Mouse (Mus musculus) brown adipose tissue, adult 24 weeks (tissue): Measurements from ENCODE around the gene Bglap. TPM values are rescaled to one million over a fixed set of nuclear protein-coding genes. Genes with fewer than 3 reads are reported as not detected.
"Not testable (repeated sequence)": the region's sequence is repeated elsewhere in the genome, so short reads cannot be mapped to it uniquely, and the experiment has no call there.

Experiments
- H3K27ac ChIP-seq: fragments of 200-500 bp; replicated peaks from 2 replicates; pipeline ENCODE4 v1.5.1; 2012; ENCODE audit warnings: low read depth, mild to moderate bottlenecking, low read length
- H3K4me1 ChIP-seq: fragments of 200-500 bp; 2 replicates; pipeline ENCODE4 v1.6.1; 2012; ENCODE audit warnings: low read length, mixed read lengths; ENCODE audit not compliant: control insufficient read depth, insufficient read depth, insufficient read length
- H3K4me3 ChIP-seq: fragments of 200-500 bp; 2 replicates; pipeline ENCODE4 v1.5.1; 2012; ENCODE audit warnings: low read depth, mild to moderate bottlenecking, low read length, moderate library complexity; ENCODE audit not compliant: insufficient read depth
- polyA plus RNA-seq: library from polyadenylated mRNA; stranded (reverse); fragments of >200 nt; gene quantifications from 2 replicates; pipeline ENCODE4 v1.2.4, GENCODE M21; 2012; ENCODE audit not compliant: missing spikeins, insufficient read depth, insufficient read length

Gene Bglap
- polyA plus RNA-seq, 1 experiment: not detected

- H3K4me1 ChIP-seq, H3K27ac ChIP-seq, H3K4me3 ChIP-seq: not testable (repeated sequence)
Measured at GRCm38 (mm10) chr3:88375750-88376626, 8.3 kb downstream of the Bglap start.

- not testable (repeated sequence) for H3K4me1 ChIP-seq, H3K27ac ChIP-seq, H3K4me3 ChIP-seq
Measured at GRCm38 (mm10) chr3:88372643-88373042, 11.6 kb downstream of the Bglap start, which contains the start of gene Bglap3. Gene Bglap3 (minus strand): TSS chr3:88372743.

GRCm38 (mm10) chr3:88368511-88368910, 15.8 kb downstream of the Bglap start:
- H3K27ac ChIP-seq, H3K4me1 ChIP-seq, H3K4me3 ChIP-seq: not testable (repeated sequence)

- H3K4me3 ChIP-seq, H3K27ac ChIP-seq, H3K4me1 ChIP-seq: not testable (repeated sequence)
Measured at GRCm38 (mm10) chr3:88367517-88367916, 16.7 kb downstream of the Bglap start.

DNA sequence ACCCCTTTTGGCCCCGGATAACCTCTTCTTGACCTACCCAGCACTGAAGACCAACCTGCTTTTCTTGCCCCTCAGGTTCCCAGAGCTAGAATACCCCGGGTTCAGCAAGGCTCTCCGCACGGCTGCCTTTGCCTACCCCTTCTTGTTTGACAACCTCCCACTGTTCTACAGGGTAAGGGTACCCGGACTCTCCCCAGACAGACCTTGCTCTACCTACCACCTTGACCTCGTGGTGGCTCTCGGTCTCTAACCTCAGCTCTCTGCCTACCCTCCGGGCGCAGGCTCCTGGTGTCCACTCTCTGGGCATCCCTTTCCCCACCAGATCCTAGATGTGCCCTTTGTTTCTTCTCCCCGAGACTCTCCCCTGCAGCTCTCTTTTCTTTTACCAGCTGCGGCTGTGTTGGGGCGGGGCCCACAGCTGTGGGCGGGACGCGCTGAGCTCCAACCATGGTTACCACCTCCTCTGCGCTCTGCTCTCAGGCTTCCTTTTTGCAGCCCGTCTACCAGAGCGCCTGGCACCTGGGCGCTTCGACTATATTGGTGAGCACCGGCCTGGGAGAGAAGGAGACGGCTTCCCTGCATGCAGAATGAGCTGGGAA, 17.3 kb downstream of the Bglap start:
- not testable (repeated sequence) for H3K27ac ChIP-seq, H3K4me1 ChIP-seq, H3K4me3 ChIP-seq

GRCm38 (mm10) chr3:88365705-88366361, 18.4 kb downstream of the Bglap start:
- H3K27ac ChIP-seq: no peak overlapping the region
- peaks cover 2% of the 10 kb centered on the region; the same call in 1 of the 2 replicates for H3K4me1 ChIP-seq
- H3K4me3 ChIP-seq: no peak overlapping the region

DNA sequence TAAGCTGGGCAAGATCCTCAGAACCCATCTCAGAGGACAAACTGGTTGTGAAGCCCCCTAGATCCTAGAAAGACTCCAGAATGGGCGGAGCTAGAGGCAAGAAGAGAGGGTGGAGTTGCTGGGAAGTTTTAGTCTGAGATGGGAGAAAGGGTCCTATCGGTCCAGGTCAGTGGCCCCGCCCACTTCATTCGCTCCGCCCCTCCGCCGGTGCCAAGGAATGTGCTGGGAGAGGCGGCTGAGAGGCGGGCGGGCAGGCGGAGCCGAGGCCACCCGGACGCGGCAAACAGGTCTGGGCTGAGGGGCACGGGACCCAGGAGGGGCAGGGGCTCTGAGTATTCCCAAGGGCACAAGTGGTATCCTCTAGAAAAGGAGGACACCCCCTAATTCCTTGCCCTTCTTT, 19.9 kb downstream of the Bglap start, which contains the start of gene Paqr6:
Paqr6 (plus strand) TSS at position 248 of the 400 bp plus-strand sequence.
- no peak within 1 kb of the TSS for H3K27ac ChIP-seq
- peaks cover 2% of the 10 kb centered on the region; the same call in 1 of the 2 replicates for H3K4me1 ChIP-seq
- H3K4me3 ChIP-seq: no peak within 1 kb of the TSS; the same call in 1 of the 2 replicates

DNA sequence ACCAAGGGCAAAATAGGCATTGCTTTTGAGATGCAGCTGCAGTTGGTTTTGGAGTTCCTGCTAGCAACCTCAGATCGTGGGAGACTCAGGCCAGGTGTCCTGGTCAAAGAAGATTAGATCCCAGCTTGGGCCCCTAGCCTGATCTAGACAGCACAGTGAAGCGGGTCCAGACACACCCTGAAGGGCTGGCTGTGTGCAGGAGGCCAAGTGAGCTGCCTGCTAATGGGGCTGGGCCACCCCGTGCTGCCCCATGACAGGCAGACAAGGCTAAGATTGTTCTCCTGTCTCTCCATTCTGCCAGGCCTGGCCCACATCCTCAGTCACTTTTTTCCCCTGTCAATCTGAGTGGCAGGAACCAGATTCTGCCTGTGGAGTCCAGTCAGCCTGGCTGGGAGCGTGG, 20.6 kb downstream of the Bglap start:
- Histone ChIP-seq H3K4me1 (peaks cover 2% of the 10 kb centered on the region; the same call in 1 of the 2 replicates), H3K4me3 (no peak overlapping the region), H3K27ac (no peak overlapping the region)

DNA sequence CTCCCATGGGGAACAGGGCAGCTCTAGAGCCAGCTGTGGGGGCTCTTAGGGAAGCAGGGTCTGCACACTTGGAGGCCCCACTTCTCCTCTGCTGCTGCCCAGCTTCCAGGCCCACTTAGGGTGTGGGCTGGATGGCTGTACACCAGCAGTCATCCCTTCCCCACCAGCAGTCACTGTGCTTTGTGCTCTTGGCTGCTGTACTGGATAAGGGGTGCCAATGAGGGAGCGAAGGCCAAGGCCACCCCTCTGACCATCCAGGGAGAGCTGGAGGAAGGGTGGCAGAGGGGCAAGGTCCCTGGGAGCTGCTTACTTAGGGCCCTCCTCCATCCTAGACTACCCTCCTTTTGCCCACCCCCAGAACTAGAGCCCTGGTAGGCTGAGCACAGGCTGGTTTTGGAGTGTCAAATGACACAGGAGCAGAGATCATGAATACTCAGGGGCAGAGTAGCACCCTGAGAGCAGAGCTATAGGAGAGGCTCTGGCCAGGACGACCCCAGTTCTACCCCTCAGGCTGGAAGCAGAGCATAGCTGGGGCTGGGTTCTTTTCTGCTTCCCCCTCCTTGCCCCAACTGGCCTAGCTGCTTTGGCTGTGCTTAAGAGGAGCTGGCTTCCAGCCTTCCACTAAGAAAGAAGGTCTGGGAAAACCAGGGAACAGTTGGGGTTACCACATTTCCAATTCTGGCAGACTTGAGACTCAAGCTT, 22.5 kb downstream of the Bglap start:
- 0 out of 2 replicates have a peak overlapping the region, but pooled peaks have one; percentile 15 for H3K27ac ChIP-seq
- H3K4me1 ChIP-seq: peaks cover 2% of the 10 kb centered on the region; the same call in 1 of the 2 replicates

GRCm38 (mm10) chr3:88361096-88361495, 23.2 kb downstream of the Bglap start:
- Histone ChIP-seq H3K27ac (no peak overlapping the region), H3K4me3 (no peak overlapping the region), H3K4me1 (peaks cover 5% of the 10 kb centered on the region; the same call in 1 of the 2 replicates)

More for the DNA sequence above, 22.5 kb downstream of the Bglap start:
- no peak overlapping the region for H3K4me3 ChIP-seq

DNA sequence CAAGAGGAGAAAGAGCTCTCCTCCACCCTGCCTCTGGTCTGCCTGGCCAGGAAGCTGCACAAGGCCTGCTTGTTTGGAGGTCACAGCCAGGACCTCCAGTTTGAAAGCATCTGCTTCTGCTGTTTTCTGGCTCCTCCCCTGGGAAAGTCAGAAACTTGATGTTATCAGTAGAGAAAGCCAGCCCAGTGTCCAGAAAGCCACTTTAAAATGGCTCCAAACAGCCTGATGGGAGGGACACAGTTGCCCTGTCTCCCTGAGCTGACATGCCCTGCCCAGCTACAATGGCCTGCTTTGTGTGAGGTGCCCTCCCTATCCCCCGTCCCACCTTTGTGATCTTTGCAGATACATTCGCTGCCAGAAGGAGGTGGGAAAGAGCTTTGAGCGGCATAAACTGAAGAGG, 24.3 kb downstream of the Bglap start:
- Histone ChIP-seq H3K4me1 (peaks cover 8% of the 10 kb centered on the region; the same call in 1 of the 2 replicates), H3K27ac (no peak overlapping the region), H3K4me3 (no peak overlapping the region)

- Histone ChIP-seq H3K4me3 (no peak overlapping the region), H3K4me1 (peaks cover 5% of the 10 kb centered on the region; the same call in 1 of the 2 replicates), H3K27ac (no peak overlapping the region)
Measured at GRCm38 (mm10) chr3:88359584-88359983, 24.7 kb downstream of the Bglap start.

- Histone ChIP-seq H3K4me1 (peaks cover 9% of the 10 kb centered on the region), H3K4me3 (no peak overlapping the region), H3K27ac (peak overlapping the region; percentile 96)
Measured at GRCm38 (mm10) chr3:88354396-88355165, 29.7 kb downstream of the Bglap start.

DNA sequence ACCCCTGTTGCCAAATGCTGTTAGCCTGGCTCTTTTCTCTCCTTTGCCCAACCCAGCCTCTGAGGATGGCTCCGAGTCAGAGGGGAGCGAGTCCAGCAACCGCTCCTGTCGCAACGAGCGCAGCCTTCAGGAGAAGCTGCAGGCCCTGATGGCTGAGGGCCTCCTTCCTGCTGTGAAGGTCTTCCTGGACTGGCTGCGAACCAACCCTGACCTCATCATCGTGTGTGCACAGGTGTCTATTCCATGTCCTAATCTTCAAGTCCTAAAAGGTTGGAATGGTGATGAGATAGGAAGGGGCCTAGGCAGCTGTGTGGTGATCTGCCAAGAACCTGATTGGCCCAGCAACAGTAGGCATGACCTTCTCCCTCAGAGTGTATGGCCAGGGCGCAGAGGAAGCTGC, 31.4 kb downstream of the Bglap start:
- Histone ChIP-seq H3K4me3 (no peak overlapping the region), H3K27ac (peak overlapping the region; percentile 91), H3K4me1 (peaks cover 9% of the 10 kb centered on the region)
